Mouse (Mus musculus): ENCODE results near the gene Trpm8. TPM values are rescaled to one million over a fixed set of nuclear protein-coding genes. Genes with fewer than 3 reads are reported as not detected.

Gene Trpm8
- polyA plus RNA-seq, 1 experiment from 2014 or later: not detected

DNA sequence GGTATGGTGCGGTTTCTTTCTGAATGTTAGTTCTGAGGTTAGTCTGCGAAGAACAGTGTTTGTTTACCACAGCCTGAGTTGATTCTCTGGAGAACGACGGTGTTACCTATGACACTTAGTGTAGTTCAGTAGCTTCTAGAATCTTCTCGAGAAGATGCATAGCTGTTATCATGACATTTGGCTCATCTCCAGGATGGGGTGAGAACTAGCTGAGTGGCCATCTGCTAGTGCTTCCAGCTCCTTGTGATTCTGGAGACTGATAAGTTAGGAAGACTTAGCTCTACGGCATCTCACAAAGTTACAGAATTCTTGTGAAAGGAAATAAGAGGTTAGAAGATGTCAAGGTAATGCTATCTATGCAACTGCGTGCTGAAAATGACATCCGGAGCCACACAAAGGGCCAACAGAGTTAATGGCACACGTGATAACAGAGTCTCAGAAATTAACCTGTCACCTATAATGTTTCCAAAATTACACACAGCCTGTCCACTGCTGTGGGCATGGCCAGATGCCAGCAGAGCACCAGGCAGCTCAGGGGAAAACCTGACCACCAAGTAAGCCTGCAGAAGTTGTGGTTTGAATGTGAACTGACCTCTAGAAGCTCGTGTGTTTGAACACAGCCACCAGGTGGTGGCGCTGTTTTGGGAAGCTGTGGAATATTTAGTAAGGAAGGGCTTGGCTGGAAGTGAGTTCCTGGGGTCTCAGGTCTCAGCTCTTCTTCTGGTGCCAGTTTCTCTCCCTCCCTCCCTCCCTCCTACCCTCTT is 89.6 kb downstream of the Trpm8 start:
- Histone ChIP-seq H3K27ac (no peak overlapping the region), H3K4me3 (replicated peaks; ENCODE audit: low read depth, low read length) (no peak overlapping the region), H3K36me3 (ENCODE audit: insufficient read depth, low read length) (no peaks in the 10 kb centered on the region), H3K27me3 (ENCODE audit: insufficient read depth, low read length) (no peaks in the 10 kb centered on the region), H3K9me3 (replicated peaks; ENCODE audit: low read length) (no peaks in the 10 kb centered on the region), H3K9ac (ENCODE audit: low read depth, low read length) (no peak overlapping the region), H3K4me1 (replicated peaks; ENCODE audit: insufficient read depth, low read length) (no peaks in the 10 kb centered on the region), H3K4me2 (ENCODE audit: low read length) (no peak overlapping the region)
- 74% methylated on average over 11 of the region's 11 CpGs for WGBS
- TF ChIP-seq CTCF (IDR thresholded peaks at IDR 0.05; ENCODE audit: low read depth): peak; percentile 41; the same call in 1 of the 2 replicates
- DNase-seq (ENCODE audit: low spot score): no peak
- no peak for ATAC-seq (replicated peaks; ENCODE audit: low FRiP score, low read depth)

DNA sequence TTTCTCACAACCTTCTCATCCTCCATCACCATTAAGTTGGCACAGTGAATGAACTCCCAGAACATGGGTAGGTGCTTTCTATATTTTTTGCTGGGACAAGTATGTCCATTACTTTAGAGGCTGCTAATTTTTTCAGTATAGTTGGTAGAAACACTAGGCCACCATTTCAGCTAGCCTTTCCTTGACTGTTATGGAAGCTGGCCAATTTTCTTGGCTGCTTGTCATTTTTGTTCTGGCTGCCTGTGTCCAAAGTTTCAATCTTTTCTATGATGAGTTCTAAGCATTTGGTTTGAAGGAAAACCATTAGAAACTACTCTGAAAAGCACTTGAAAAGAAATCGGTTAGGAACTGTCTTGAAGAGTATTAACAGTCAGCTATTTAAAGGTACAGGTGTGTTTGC is 101.0 kb downstream of the Trpm8 start:
- DNase-seq (ENCODE audit: low spot score) (no peak), ATAC-seq (replicated peaks; ENCODE audit: low FRiP score, low read depth) (no peak)
- Histone ChIP-seq H3K36me3 (ENCODE audit: insufficient read depth, low read length) (no peaks in the 10 kb centered on the region), H3K4me3 (replicated peaks; ENCODE audit: low read depth, low read length) (no peak overlapping the region), H3K27me3 (ENCODE audit: insufficient read depth, low read length) (no peaks in the 10 kb centered on the region), H3K27ac (no peak overlapping the region), H3K4me2 (ENCODE audit: low read length) (no peak overlapping the region), H3K4me1 (replicated peaks; ENCODE audit: insufficient read depth, low read length) (no peaks in the 10 kb centered on the region), H3K9ac (ENCODE audit: low read depth, low read length) (no peak overlapping the region), H3K9me3 (replicated peaks; ENCODE audit: low read length) (no peaks in the 10 kb centered on the region)
- 96% methylated on average over 1 of the region's 1 CpGs for WGBS
- no peak for TF ChIP-seq CTCF (IDR thresholded peaks at IDR 0.05; ENCODE audit: low read depth)

DNA sequence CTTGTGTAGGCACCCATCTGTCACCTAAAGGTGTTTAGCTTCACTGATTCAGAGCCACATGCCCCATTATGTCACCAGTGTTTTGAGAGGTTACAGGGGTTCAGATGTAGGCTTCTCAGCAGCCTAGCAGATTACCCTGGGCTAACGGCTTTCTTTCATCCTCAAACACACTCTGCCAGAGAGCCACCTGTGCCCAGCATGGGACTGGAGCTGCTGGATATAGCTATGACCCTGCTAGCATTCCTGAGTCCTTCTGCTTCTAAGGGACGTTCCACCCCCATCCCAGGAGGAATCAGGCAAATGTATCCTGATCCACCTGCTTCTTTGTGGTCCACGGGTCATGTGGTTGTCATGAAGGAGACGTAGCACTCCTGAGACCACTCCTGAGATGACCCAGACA is 114.2 kb downstream of the Trpm8 start:
- Histone ChIP-seq H3K4me1 (replicated peaks; ENCODE audit: insufficient read depth, low read length) (no peaks in the 10 kb centered on the region), H3K36me3 (ENCODE audit: insufficient read depth, low read length) (no peaks in the 10 kb centered on the region), H3K9ac (ENCODE audit: low read depth, low read length) (no peak overlapping the region), H3K4me2 (ENCODE audit: low read length) (no peak overlapping the region), H3K27ac (no peak overlapping the region), H3K9me3 (replicated peaks; ENCODE audit: low read length) (no peaks in the 10 kb centered on the region), H3K27me3 (ENCODE audit: insufficient read depth, low read length) (no peaks in the 10 kb centered on the region), H3K4me3 (replicated peaks; ENCODE audit: low read depth, low read length) (no peak overlapping the region)
- 60% methylated on average over 4 of the region's 4 CpGs for WGBS
- DNase-seq (ENCODE audit: low spot score): no peak
- ATAC-seq (replicated peaks; ENCODE audit: low FRiP score, low read depth): no peak
- no peak for TF ChIP-seq CTCF (IDR thresholded peaks at IDR 0.05; ENCODE audit: low read depth)

DNA sequence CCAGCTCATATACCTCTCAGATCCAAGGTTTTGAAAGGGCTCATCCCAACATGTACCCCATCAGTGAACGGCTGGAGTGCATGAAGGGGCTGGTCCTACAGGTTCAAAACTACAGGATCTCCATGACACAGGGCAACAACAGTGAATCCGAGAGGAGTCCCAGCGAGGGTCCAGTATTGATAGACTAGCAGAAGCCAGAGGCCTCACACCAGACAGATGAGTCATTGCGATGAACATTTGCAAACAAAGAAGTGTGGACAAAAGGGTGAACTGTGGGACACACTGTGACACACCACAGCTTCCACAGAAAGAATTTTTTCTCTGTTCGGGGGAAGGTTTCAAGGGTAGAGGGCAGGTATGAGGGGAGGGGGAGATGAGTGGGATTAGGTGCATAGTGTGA is 115.9 kb downstream of the Trpm8 start:
- Histone ChIP-seq H3K4me1 (replicated peaks; ENCODE audit: insufficient read depth, low read length) (no peaks in the 10 kb centered on the region), H3K27ac (no peak overlapping the region), H3K27me3 (ENCODE audit: insufficient read depth, low read length) (no peaks in the 10 kb centered on the region), H3K4me3 (replicated peaks; ENCODE audit: low read depth, low read length) (no peak overlapping the region), H3K36me3 (ENCODE audit: insufficient read depth, low read length) (no peaks in the 10 kb centered on the region), H3K9ac (ENCODE audit: low read depth, low read length) (no peak overlapping the region), H3K9me3 (replicated peaks; ENCODE audit: low read length) (no peaks in the 10 kb centered on the region), H3K4me2 (ENCODE audit: low read length) (no peak overlapping the region)
- WGBS: 90% methylated on average over 5 of the region's 5 CpGs
- TF ChIP-seq CTCF (IDR thresholded peaks at IDR 0.05; ENCODE audit: low read depth): no peak
- ATAC-seq (replicated peaks; ENCODE audit: low FRiP score, low read depth) (no peak), DNase-seq (ENCODE audit: low spot score) (no peak)

DNA sequence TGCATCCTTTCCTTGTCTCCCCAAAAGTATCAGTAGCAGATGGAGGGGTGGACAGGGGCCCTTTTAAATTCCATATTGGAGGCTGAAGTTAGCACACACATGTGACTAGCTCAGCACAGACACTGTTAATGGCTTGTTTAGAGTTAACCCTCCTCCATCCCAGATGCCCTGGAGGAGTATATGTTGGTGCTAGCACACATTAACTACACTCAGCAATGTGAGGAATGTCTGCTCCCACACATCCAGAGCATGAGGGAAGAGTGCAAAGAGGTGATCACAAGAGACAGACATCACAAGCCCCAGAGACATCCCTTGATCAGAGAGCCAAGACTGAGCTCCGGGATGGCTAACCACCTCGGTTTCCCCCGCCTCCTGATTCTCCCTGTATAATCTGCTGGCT is 125.9 kb downstream of the Trpm8 start:
- Histone ChIP-seq H3K27ac (0 out of 2 replicates have a peak overlapping the region, but pooled peaks have one; percentile 47), H3K36me3 (ENCODE audit: insufficient read depth, low read length) (no peaks in the 10 kb centered on the region), H3K4me2 (ENCODE audit: low read length) (no peak overlapping the region), H3K4me3 (replicated peaks; ENCODE audit: low read depth, low read length) (no peak overlapping the region), H3K27me3 (ENCODE audit: insufficient read depth, low read length) (no peaks in the 10 kb centered on the region), H3K9ac (ENCODE audit: low read depth, low read length) (no peak overlapping the region), H3K4me1 (replicated peaks; ENCODE audit: insufficient read depth, low read length) (no peaks in the 10 kb centered on the region), H3K9me3 (replicated peaks; ENCODE audit: low read length) (no peaks in the 10 kb centered on the region)
- WGBS: 37% methylated on average over 3 of the region's 3 CpGs
- DNase-seq (ENCODE audit: low spot score) (peak; percentile 41), ATAC-seq (replicated peaks; ENCODE audit: low FRiP score, low read depth) (peak; percentile 74)
- no peak for TF ChIP-seq CTCF (IDR thresholded peaks at IDR 0.05; ENCODE audit: low read depth)

GRCm38 (mm10) chr1:88406078-88406806 is 128.8 kb downstream of the Trpm8 start:
- Histone ChIP-seq H3K4me2 (ENCODE audit: low read length) (no peak overlapping the region), H3K4me1 (replicated peaks; ENCODE audit: insufficient read depth, low read length) (no peaks in the 10 kb centered on the region), H3K4me3 (replicated peaks; ENCODE audit: low read depth, low read length) (no peak overlapping the region), H3K36me3 (ENCODE audit: insufficient read depth, low read length) (no peaks in the 10 kb centered on the region), H3K27ac (no peak overlapping the region), H3K27me3 (ENCODE audit: insufficient read depth, low read length) (no peaks in the 10 kb centered on the region), H3K9me3 (replicated peaks; ENCODE audit: low read length) (no peaks in the 10 kb centered on the region), H3K9ac (ENCODE audit: low read depth, low read length) (no peak overlapping the region)
- no peak for TF ChIP-seq CTCF (IDR thresholded peaks at IDR 0.05; ENCODE audit: low read depth)
- WGBS: 41% methylated on average over 12 of the region's 12 CpGs
- peak; percentile 45; the same call in 1 of the 2 replicates for ATAC-seq (replicated peaks; ENCODE audit: low FRiP score, low read depth)
- peak; percentile 11 for DNase-seq (ENCODE audit: low spot score)

All from kidney, postnatal 0 days (tissue).